Mouse (Mus musculus): ENCODE data around the gene Ube2a.

DNA sequence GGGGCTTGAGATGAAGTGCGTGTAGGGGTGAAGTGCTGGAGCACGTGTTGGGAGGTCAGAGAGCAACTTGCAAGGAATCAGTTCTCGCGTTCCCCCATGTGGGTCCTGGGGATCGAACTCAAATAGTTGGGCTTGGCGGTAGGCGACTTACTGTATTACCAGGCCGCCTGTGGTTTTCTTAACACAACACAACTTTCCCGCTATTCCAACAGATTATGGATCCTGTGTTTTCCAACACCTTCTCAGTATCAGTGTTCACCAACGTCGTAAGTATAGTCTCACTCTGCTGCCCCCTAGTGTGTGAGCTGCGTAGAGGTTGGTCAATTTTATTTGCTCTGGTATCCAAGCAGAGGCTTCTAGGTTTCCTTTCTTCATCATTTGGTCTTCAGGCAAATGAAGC is 37.6 kb downstream of the Ube2a start:
- no peak for TF ChIP-seq GATA1 (IDR thresholded peaks at IDR 0.05; ENCODE audit: borderline replicate concordance, low read length)
- TF ChIP-seq FLI1 (IDR thresholded peaks at IDR 0.05; ENCODE audit: low read length): no peak
